Mouse (Mus musculus) granulocyte monocyte progenitor cell, adult 5-6 weeks (primary cell): ENCODE measurements around the gene Yipf4. TPM values are rescaled to one million over a fixed set of nuclear protein-coding genes. Genes with fewer than 3 reads are reported as not detected.
"Not testable (repeated sequence)": the region's sequence is repeated elsewhere in the genome, so short reads cannot be mapped to it uniquely, and the experiment has no call there.

ENCODE experiments used
- ATAC-seq: replicated peaks from 2 replicates; pipeline ENCODE4 v1.8.0; 2016; ENCODE audit warnings: mild to moderate bottlenecking, moderate TSS enrichment, inconsistent platforms; ENCODE audit not compliant: poor library complexity, severe bottlenecking
- total RNA-seq, 2 experiments: library from RNA; stranded (forward) in 1 of 2; stranded (reverse) in 1 of 2; fragments of 200-712, 200-1000 nt in 1 of 2; fragments of >200 nt in 1 of 2; fragmentation: Nextera tagmentation in 1 of 2; gene quantifications; 2 replicates each; pipeline ENCODE4 v1.2.3; 2014 to 2017

Yipf4 gene
- 22.9 and 56.6 TPM in 2 replicates for total RNA-seq (2014; fragmentation: Nextera tagmentation)
- 46.2 and 59.6 TPM in 2 replicates for total RNA-seq (2017)

GRCm38 (mm10) chr17:74489024-74489900, at the start of gene Yipf4:
Gene Yipf4 (plus strand): TSS chr17:74489493.
- peak; percentile 98 for ATAC-seq

GRCm38 (mm10) chr17:74440486-74440885, 48.8 kb upstream of the Yipf4 start:
- peak; percentile 100 for ATAC-seq

GRCm38 (mm10) chr17:74449776-74450175, 39.5 kb upstream of the Yipf4 start:
- ATAC-seq = no peak

GRCm38 (mm10) chr17:74453928-74454327, 35.4 kb upstream of the Yipf4 start:
- peak; percentile 73 for ATAC-seq

- ATAC-seq = peak; percentile 46
Observed at GRCm38 (mm10) chr17:74454660-74455059, 34.6 kb upstream of the Yipf4 start.

- no peak for ATAC-seq
Observed at GRCm38 (mm10) chr17:74455426-74455825, 33.9 kb upstream of the Yipf4 start.

- no peak for ATAC-seq
Observed at GRCm38 (mm10) chr17:74456825-74457224, 32.5 kb upstream of the Yipf4 start.

GRCm38 (mm10) chr17:74457972-74458677, 31.2 kb upstream of the Yipf4 start:
- ATAC-seq = peak; percentile 0; the same call in 1 of the 2 replicates

- peak; percentile 98 for ATAC-seq
Observed at GRCm38 (mm10) chr17:74458711-74459408, 30.4 kb upstream of the Yipf4 start, which contains the start of gene Nlrc4. Gene Nlrc4 (minus strand): TSS chr17:74459142.

- ATAC-seq = no peak
Observed at GRCm38 (mm10) chr17:74463510-74463909, 25.8 kb upstream of the Yipf4 start.

GRCm38 (mm10) chr17:74467981-74468380, 21.3 kb upstream of the Yipf4 start:
- not testable (repeated sequence) for ATAC-seq

GRCm38 (mm10) chr17:74470133-74470532, 19.2 kb upstream of the Yipf4 start:
- not testable (repeated sequence) for ATAC-seq

GRCm38 (mm10) chr17:74480361-74481069, 8.8 kb upstream of the Yipf4 start:
- no peak for ATAC-seq

GRCm38 (mm10) chr17:74489901-74490220, 568 bp downstream of the Yipf4 start:
- no peak for ATAC-seq

- ATAC-seq = no peak
Observed at GRCm38 (mm10) chr17:74491565-74491964, 2.3 kb downstream of the Yipf4 start.

GRCm38 (mm10) chr17:74500204-74500603, 10.9 kb downstream of the Yipf4 start:
- ATAC-seq = no peak

- no peak for ATAC-seq
Observed at GRCm38 (mm10) chr17:74501085-74501484, 11.8 kb downstream of the Yipf4 start.

- no peak for ATAC-seq
Observed at GRCm38 (mm10) chr17:74507934-74508333, 18.6 kb downstream of the Yipf4 start.

- peak; percentile 90 for ATAC-seq
Observed at GRCm38 (mm10) chr17:74508600-74508999, 19.3 kb downstream of the Yipf4 start.

- no peak for ATAC-seq
Observed at GRCm38 (mm10) chr17:74512308-74512707, 23.0 kb downstream of the Yipf4 start.
